Mouse (Mus musculus): ENCODE results near the gene Arl1. TPM values are rescaled to one million over a fixed set of nuclear protein-coding genes. Genes with fewer than 3 reads are reported as not detected.
"Not testable (repeated sequence)": the region's sequence is repeated elsewhere in the genome, so short reads cannot be mapped to it uniquely, and the experiment has no call there.

Gene Arl1
- polyA plus RNA-seq, 1 experiment from 2014 or later = 220 TPM

GRCm38 (mm10) chr10:88776206-88776605 is 45.5 kb downstream of the Arl1 start:
- DNase-seq (ENCODE audit: low spot score) = no peak
- Histone ChIP-seq H3K27ac (replicated peaks; ENCODE audit: low read depth, low read length) (no peak overlapping the region), H3K36me3 (ENCODE audit: control insufficient read depth, insufficient read depth, low read length) (peaks cover 57% of the 10 kb centered on the region), H3K9me3 (ENCODE audit: control insufficient read depth, low read length) (no peaks in the 10 kb centered on the region), H3K9ac (ENCODE audit: low read depth, low read length) (no peak overlapping the region), H3K4me2 (ENCODE audit: low read depth, low read length) (no peak overlapping the region), H3K4me1 (ENCODE audit: control insufficient read depth, insufficient read depth, low read length) (no peaks in the 10 kb centered on the region), H3K4me3 (ENCODE audit: low read depth, low read length) (no peak overlapping the region), H3K27me3 (replicated peaks; ENCODE audit: control insufficient read depth, insufficient read depth, low read length) (no peaks in the 10 kb centered on the region)
- no peak for ATAC-seq (ENCODE audit: low read depth)
- 91% methylated on average over 6 of the region's 6 CpGs for WGBS

GRCm38 (mm10) chr10:88780716-88781115 is 50.1 kb downstream of the Arl1 start:
- 86% methylated on average over 4 of the region's 4 CpGs for WGBS
- H3K36me3 ChIP-seq (ENCODE audit: control insufficient read depth, insufficient read depth, low read length) = peaks cover 47% of the 10 kb centered on the region

GRCm38 (mm10) chr10:88783135-88783534 is 52.5 kb downstream of the Arl1 start:
- not testable (repeated sequence) for H3K27ac ChIP-seq (replicated peaks; ENCODE audit: low read depth, low read length); H3K27me3 ChIP-seq (replicated peaks; ENCODE audit: control insufficient read depth, insufficient read depth, low read length); H3K9me3 ChIP-seq (ENCODE audit: control insufficient read depth, low read length); H3K9ac ChIP-seq (ENCODE audit: low read depth, low read length); H3K4me3 ChIP-seq (ENCODE audit: low read depth, low read length); H3K4me1 ChIP-seq (ENCODE audit: control insufficient read depth, insufficient read depth, low read length); DNase-seq (ENCODE audit: low spot score); H3K4me2 ChIP-seq (ENCODE audit: low read depth, low read length); ATAC-seq (ENCODE audit: low read depth)
- peaks cover 49% of the 10 kb centered on the region for H3K36me3 ChIP-seq (ENCODE audit: control insufficient read depth, insufficient read depth, low read length)
- WGBS = 68% methylated on average over 2 of the region's 2 CpGs

More at GRCm38 (mm10) chr10:88780716-88781115, 50.1 kb downstream of the Arl1 start:
- Histone ChIP-seq H3K4me2 (ENCODE audit: low read depth, low read length) (no peak overlapping the region), H3K4me1 (ENCODE audit: control insufficient read depth, insufficient read depth, low read length) (no peaks in the 10 kb centered on the region), H3K9ac (ENCODE audit: low read depth, low read length) (no peak overlapping the region), H3K9me3 (ENCODE audit: control insufficient read depth, low read length) (no peaks in the 10 kb centered on the region), H3K27ac (replicated peaks; ENCODE audit: low read depth, low read length) (no peak overlapping the region), H3K27me3 (replicated peaks; ENCODE audit: control insufficient read depth, insufficient read depth, low read length) (no peaks in the 10 kb centered on the region), H3K4me3 (ENCODE audit: low read depth, low read length) (no peak overlapping the region)
- DNase-seq (ENCODE audit: low spot score) (no peak), ATAC-seq (ENCODE audit: low read depth) (no peak)

GRCm38 (mm10) chr10:88783941-88784340 is 53.3 kb downstream of the Arl1 start:
- Histone ChIP-seq H3K9me3 (ENCODE audit: control insufficient read depth, low read length) (no peaks in the 10 kb centered on the region), H3K9ac (ENCODE audit: low read depth, low read length) (no peak overlapping the region), H3K27me3 (replicated peaks; ENCODE audit: control insufficient read depth, insufficient read depth, low read length) (no peaks in the 10 kb centered on the region), H3K4me2 (ENCODE audit: low read depth, low read length) (no peak overlapping the region), H3K36me3 (ENCODE audit: control insufficient read depth, insufficient read depth, low read length) (peaks cover 47% of the 10 kb centered on the region), H3K27ac (replicated peaks; ENCODE audit: low read depth, low read length) (no peak overlapping the region), H3K4me1 (ENCODE audit: control insufficient read depth, insufficient read depth, low read length) (no peaks in the 10 kb centered on the region), H3K4me3 (ENCODE audit: low read depth, low read length) (no peak overlapping the region)
- WGBS = 95% methylated on average over 5 of the region's 5 CpGs
- ATAC-seq (ENCODE audit: low read depth) (no peak), DNase-seq (ENCODE audit: low spot score) (no peak)

- 74% methylated on average over 5 of the region's 5 CpGs for WGBS
- DNase-seq (ENCODE audit: low spot score) (no peak), ATAC-seq (ENCODE audit: low read depth) (no peak)
- Histone ChIP-seq H3K4me1 (ENCODE audit: control insufficient read depth, insufficient read depth, low read length) (no peaks in the 10 kb centered on the region), H3K27me3 (replicated peaks; ENCODE audit: control insufficient read depth, insufficient read depth, low read length) (no peaks in the 10 kb centered on the region), H3K4me3 (ENCODE audit: low read depth, low read length) (no peak overlapping the region), H3K9me3 (ENCODE audit: control insufficient read depth, low read length) (no peaks in the 10 kb centered on the region), H3K36me3 (ENCODE audit: control insufficient read depth, insufficient read depth, low read length) (peaks cover 44% of the 10 kb centered on the region), H3K4me2 (ENCODE audit: low read depth, low read length) (no peak overlapping the region), H3K9ac (ENCODE audit: low read depth, low read length) (no peak overlapping the region), H3K27ac (replicated peaks; ENCODE audit: low read depth, low read length) (no peak overlapping the region)
Measured at GRCm38 (mm10) chr10:88784513-88784931, 53.9 kb downstream of the Arl1 start.

- Histone ChIP-seq H3K4me2 (ENCODE audit: low read depth, low read length) (no peak overlapping the region), H3K9me3 (ENCODE audit: control insufficient read depth, low read length) (no peaks in the 10 kb centered on the region), H3K27me3 (replicated peaks; ENCODE audit: control insufficient read depth, insufficient read depth, low read length) (no peaks in the 10 kb centered on the region), H3K9ac (ENCODE audit: low read depth, low read length) (no peak overlapping the region), H3K4me1 (ENCODE audit: control insufficient read depth, insufficient read depth, low read length) (no peaks in the 10 kb centered on the region), H3K27ac (replicated peaks; ENCODE audit: low read depth, low read length) (no peak overlapping the region), H3K36me3 (ENCODE audit: control insufficient read depth, insufficient read depth, low read length) (peaks cover 71% of the 10 kb centered on the region), H3K4me3 (ENCODE audit: low read depth, low read length) (no peak overlapping the region)
- no peak for ATAC-seq (ENCODE audit: low read depth)
- DNase-seq (ENCODE audit: low spot score) = no peak
Measured at GRCm38 (mm10) chr10:88793671-88794070, 63.0 kb downstream of the Arl1 start.

Other genes starting within 250 kb of the Arl1 start
- gene Chpt1, start 226.8 kb upstream of the Arl1 start, polyA plus RNA-seq (2014; fragmentation: Nextera tagmentation; extraction: Ambion mirVana) = 29.6 and 35.2 TPM in 2 replicates
- gene Mybpc1, start 125.7 kb upstream of the Arl1 start, polyA plus RNA-seq (2014; fragmentation: Nextera tagmentation; extraction: Ambion mirVana) = 127 and 218 TPM in 2 replicates
- gene Spic, start 45.8 kb upstream of the Arl1 start, polyA plus RNA-seq (2014; fragmentation: Nextera tagmentation; extraction: Ambion mirVana) = 0.13 and 0.60 TPM in 2 replicates
- gene Utp20, start 95.9 kb downstream of the Arl1 start, polyA plus RNA-seq (2014; fragmentation: Nextera tagmentation; extraction: Ambion mirVana) = 17.5 and 19.5 TPM in 2 replicates
- gene Slc5a8, start 155.1 kb downstream of the Arl1 start, polyA plus RNA-seq (2014; fragmentation: Nextera tagmentation; extraction: Ambion mirVana) = 0.34 and 0.68 TPM in 2 replicates